ENCODE assay signal across 8 mouse cellular contexts in genomic region chr11:96776068-96776467, GRCm38 (mm10). TPM values are rescaled to one million over a fixed set of nuclear protein-coding genes. Genes with fewer than 3 reads are reported as not detected.
DNase-seq lines count a peak whose midpoint lies in the region; ATAC-seq and TF ChIP-seq lines count a peak whose summit lies in the region.

No protein-coding gene starts in this region.

- no peak for DNase-seq in kidney, adult 9 months
- no peak for DNase-seq in G1E (ENCODE audit: low spot score)
- no peak for DNase-seq in hindbrain, embryonic 11.5 days (ENCODE audit: low spot score)
- DNase-seq in right cerebral cortex, adult 18-20 months: no peak
- DNase-seq in retina, embryonic 14.5 days (ENCODE audit: low spot score): no peak

- H3K27me3 ChIP-seq in kidney, embryonic 14.5 days (ENCODE audit: control insufficient read depth, insufficient read depth, low read length): no peaks in the 10 kb centered on the region
- H3K27me3 ChIP-seq in G1E (ENCODE audit: insufficient read depth, low read length): no peaks in the 10 kb centered on the region
- no peaks in the 10 kb centered on the region for H3K27me3 ChIP-seq in hindbrain, embryonic 11.5 days (ENCODE audit: control insufficient read depth, insufficient read depth, low read length)
- no peaks in the 10 kb centered on the region for H3K27me3 ChIP-seq in midbrain, embryonic 12.5 days

- H3K36me3 ChIP-seq in kidney, embryonic 14.5 days (ENCODE audit: control insufficient read depth, insufficient read depth, low read length): peaks cover 21% of the 10 kb centered on the region
- H3K36me3 ChIP-seq in G1E (replicated peaks): peaks cover 46% of the 10 kb centered on the region
- no peaks in the 10 kb centered on the region for H3K36me3 ChIP-seq in hindbrain, embryonic 11.5 days (ENCODE audit: control insufficient read depth, insufficient read depth, low read length)
- H3K36me3 ChIP-seq in midbrain, embryonic 12.5 days: peaks cover 27% of the 10 kb centered on the region

- no peak overlapping the region for H3K27ac ChIP-seq in kidney, embryonic 14.5 days (ENCODE audit: low read depth, low read length)
- H3K27ac ChIP-seq in hindbrain, embryonic 11.5 days (ENCODE audit: low read depth, low read length): no peak overlapping the region
- no peak overlapping the region for H3K27ac ChIP-seq in midbrain, embryonic 12.5 days (replicated peaks)

- peak overlapping the region; percentile 58; the same call in 1 of the 2 replicates for H3K9ac ChIP-seq in kidney, embryonic 14.5 days (ENCODE audit: low read depth, low read length)
- no peak overlapping the region for H3K9ac ChIP-seq in hindbrain, embryonic 11.5 days (ENCODE audit: low read depth, low read length)
- H3K9ac ChIP-seq in midbrain, embryonic 12.5 days (replicated peaks): 0 out of 2 replicates have a peak overlapping the region, but pooled peaks have one; percentile 73

- H3K4me1 ChIP-seq in kidney, embryonic 14.5 days (ENCODE audit: control insufficient read depth, insufficient read depth, low read length): peaks cover 13% of the 10 kb centered on the region
- H3K4me1 ChIP-seq in G1E (ENCODE audit: insufficient read depth, low read depth, low read length): peaks cover 17% of the 10 kb centered on the region
- peaks cover 2% of the 10 kb centered on the region; the same call in 1 of the 2 replicates for H3K4me1 ChIP-seq in hindbrain, embryonic 11.5 days (replicated peaks; ENCODE audit: control insufficient read depth, insufficient read depth, low read length)
- peaks cover 13% of the 10 kb centered on the region for H3K4me1 ChIP-seq in midbrain, embryonic 12.5 days

- H3K9me3 ChIP-seq in kidney, embryonic 14.5 days (ENCODE audit: control insufficient read depth, low read length): no peaks in the 10 kb centered on the region
- H3K9me3 ChIP-seq in G1E (replicated peaks): no peaks in the 10 kb centered on the region
- no peaks in the 10 kb centered on the region for H3K9me3 ChIP-seq in hindbrain, embryonic 11.5 days (ENCODE audit: control insufficient read depth, low read length)
- no peaks in the 10 kb centered on the region for H3K9me3 ChIP-seq in midbrain, embryonic 12.5 days

- no peak for ATAC-seq in kidney, embryonic 14.5 days (ENCODE audit: low FRiP score, low TSS enrichment)
- no peak for ATAC-seq in G1E (ENCODE audit: extremely low read depth, insufficient number of reproducible peaks, low FRiP score, poor library complexity, severe bottlenecking)
- no peak for ATAC-seq in hindbrain, embryonic 11.5 days (ENCODE audit: low FRiP score)
- no peak for ATAC-seq in midbrain, embryonic 12.5 days (ENCODE audit: low FRiP score, low read depth)
- no peak for ATAC-seq in cerebellum, adult (ENCODE audit: insufficient number of reproducible peaks, low FRiP score, low TSS enrichment)

- 29% methylated on average over 3 of the region's 3 CpGs for WGBS in kidney, embryonic 14.5 days
- 61% methylated on average over 3 of the region's 3 CpGs for WGBS in hindbrain, embryonic 11.5 days
- 61% methylated on average over 3 of the region's 3 CpGs for WGBS in midbrain, embryonic 12.5 days

- peak overlapping the region; percentile 75; the same call in 1 of the 2 replicates for H3K4me3 ChIP-seq in kidney, embryonic 14.5 days (ENCODE audit: low read length)
- H3K4me3 ChIP-seq in G1E (ENCODE audit: low read depth, low read length): peak overlapping the region; percentile 89; the same call in 1 of the 2 replicates
- H3K4me3 ChIP-seq in hindbrain, embryonic 11.5 days (ENCODE audit: low read depth, low read length): 0 out of 2 replicates have a peak overlapping the region, but pooled peaks have one; percentile 69
- H3K4me3 ChIP-seq in midbrain, embryonic 12.5 days: no peak overlapping the region

- H3K4me2 ChIP-seq in kidney, embryonic 14.5 days (replicated peaks; ENCODE audit: low read depth, low read length): peak overlapping the region; percentile 83
- peak overlapping the region; percentile 80; the same call in 1 of the 2 replicates for H3K4me2 ChIP-seq in hindbrain, embryonic 11.5 days (replicated peaks; ENCODE audit: low read depth, low read length)
- peak overlapping the region; percentile 88 for H3K4me2 ChIP-seq in midbrain, embryonic 12.5 days (replicated peaks)

- TF ChIP-seq CTCF in G1E (IDR thresholded peaks at IDR 0.05; ENCODE audit: low read depth, low read length): no peak

RNA-seq across cellular contexts. Expression of gene Snx11, which starts 1.3 kb away (rescaled TPM):
- polyA plus RNA-seq in kidney, embryonic 14.5 days (2014; fragmentation: Nextera tagmentation; extraction: Ambion mirVana): 8.6 and 10.2 TPM in 2 replicates
- 9.9 and 18.9 TPM in 2 replicates for total RNA-seq in G1E (2014; fragmentation: Nextera tagmentation)
- 19.9 and 21.4 TPM in 2 replicates for total RNA-seq in G1E (2017)
- 9.9 and 10.7 TPM in 2 replicates for polyA plus RNA-seq in G1E (2012)
- 13.8 and 14.4 TPM in 2 replicates for polyA plus RNA-seq in hindbrain, embryonic 11.5 days (2014; fragmentation: Nextera tagmentation; extraction: Ambion mirVana)
- 40.1 and 42.6 TPM in 2 replicates for polyA plus RNA-seq in midbrain, embryonic 12.5 days (2016; fragmentation: Nextera tagmentation; extraction: Ambion mirVana)

RNA-seq across cellular contexts. Expression of gene Cbx1, which starts 12.9 kb away (rescaled TPM):
- 137 and 181 TPM in 2 replicates for polyA plus RNA-seq in kidney, embryonic 14.5 days (2014; fragmentation: Nextera tagmentation; extraction: Ambion mirVana)
- total RNA-seq in G1E (2014; fragmentation: Nextera tagmentation) (78.9 and 81.3 TPM in 2 replicates), G1E (2017) (99.1 and 100 TPM in 2 replicates)
- 73.7 and 75.0 TPM in 2 replicates for polyA plus RNA-seq in G1E (2012)
- polyA plus RNA-seq in hindbrain, embryonic 11.5 days (2014; fragmentation: Nextera tagmentation; extraction: Ambion mirVana): 147 and 158 TPM in 2 replicates
- 156 and 166 TPM in 2 replicates for polyA plus RNA-seq in midbrain, embryonic 12.5 days (2016; fragmentation: Nextera tagmentation; extraction: Ambion mirVana)

RNA-seq across cellular contexts. Expression of gene Nfe2l1, which starts 53.7 kb away (rescaled TPM):
- 37.3 and 43.2 TPM in 2 replicates for polyA plus RNA-seq in kidney, embryonic 14.5 days (2014; fragmentation: Nextera tagmentation; extraction: Ambion mirVana)
- total RNA-seq in G1E (2014; fragmentation: Nextera tagmentation) (56.3 and 70.5 TPM in 2 replicates), G1E (2017) (22.5 and 24.0 TPM in 2 replicates)
- polyA plus RNA-seq in G1E (2012): 29.1 and 35.9 TPM in 2 replicates
- 27.9 and 35.2 TPM in 2 replicates for polyA plus RNA-seq in hindbrain, embryonic 11.5 days (2014; fragmentation: Nextera tagmentation; extraction: Ambion mirVana)
- 80.9 and 81.1 TPM in 2 replicates for polyA plus RNA-seq in midbrain, embryonic 12.5 days (2016; fragmentation: Nextera tagmentation; extraction: Ambion mirVana)
